Comparison of ENCODE assay signal across 9 mouse cellular contexts in genomic region chr8:122548331-122548730, GRCm38 (mm10). TPM values are rescaled to one million over a fixed set of nuclear protein-coding genes. Genes with fewer than 3 reads are reported as not detected.
A peak's percentile ranks its signal among the peaks of the same experiment; 100 is the strongest.
DNase-seq lines count a peak whose midpoint lies in the region; ATAC-seq lines count a peak whose summit lies in the region.
"Had no signal": no experiment of that assay in that cellular context is flagged by ENCODE, and none has a peak within 500 bp of the region (broad histone marks: within the 10 kb centered on the region; RNA-seq: fewer than 3 reads in every experiment).

No protein-coding gene starts in this region.

- peak overlapping the region; percentile 90 for H3K4me2 ChIP-seq in heart, embryonic 11.5 days
- H3K4me2 ChIP-seq in lung, embryonic 16.5 days (ENCODE audit: low read depth, low read length): peak overlapping the region; percentile 36; the same call in 1 of the 2 replicates
- peak overlapping the region; percentile 92 for H3K4me2 ChIP-seq in intestine, embryonic 15.5 days (replicated peaks)
- H3K4me2 ChIP-seq in stomach, embryonic 15.5 days: peak overlapping the region; percentile 35; the same call in 1 of the 2 replicates

- peak overlapping the region; percentile 93 for H3K27ac ChIP-seq in heart, embryonic 11.5 days (ENCODE audit: low read depth, low read length)
- no peak overlapping the region for H3K27ac ChIP-seq in lung, embryonic 16.5 days (ENCODE audit: low read length)
- H3K27ac ChIP-seq in intestine, embryonic 15.5 days: peak overlapping the region; percentile 49
- peak overlapping the region; percentile 59 for H3K27ac ChIP-seq in stomach, embryonic 15.5 days

- no peak for DNase-seq in heart, postnatal 10 days
- no peak for DNase-seq in lung, postnatal 36 days
- no peak for DNase-seq in ovary, postnatal 14 days (ENCODE audit: low spot score)
- DNase-seq in retina, postnatal 1 day: no peak
- DNase-seq: gastrocnemius, postnatal 36 days had no signal

- 54% methylated on average over 13 of the region's 13 CpGs for WGBS in heart, embryonic 11.5 days (ENCODE audit: insufficient replicate concordance)
- 52% methylated on average over 13 of the region's 13 CpGs for WGBS in lung, embryonic 16.5 days
- 63% methylated on average over 13 of the region's 13 CpGs for WGBS in intestine, embryonic 15.5 days
- 55% methylated on average over 13 of the region's 13 CpGs for WGBS in stomach, embryonic 15.5 days

- H3K4me1 ChIP-seq in heart, embryonic 11.5 days (ENCODE audit: control insufficient read depth, insufficient read depth, low read length): peaks cover 61% of the 10 kb centered on the region
- peaks cover 41% of the 10 kb centered on the region for H3K4me1 ChIP-seq in lung, embryonic 16.5 days (replicated peaks; ENCODE audit: control insufficient read depth, insufficient read depth, low read length)
- H3K4me1 ChIP-seq in intestine, embryonic 15.5 days (replicated peaks): peaks cover 50% of the 10 kb centered on the region
- H3K4me1 ChIP-seq in stomach, embryonic 15.5 days: peaks cover 49% of the 10 kb centered on the region

- no peaks in the 10 kb centered on the region for H3K27me3 ChIP-seq in heart, embryonic 11.5 days (ENCODE audit: control insufficient read depth, insufficient read depth, low read length)
- no peaks in the 10 kb centered on the region for H3K27me3 ChIP-seq in lung, embryonic 16.5 days (ENCODE audit: control insufficient read depth, insufficient read depth, low read depth, low read length)
- H3K27me3 ChIP-seq in intestine, embryonic 15.5 days (replicated peaks): no peaks in the 10 kb centered on the region
- H3K27me3 ChIP-seq in stomach, embryonic 15.5 days (replicated peaks): no peaks in the 10 kb centered on the region

- no peaks in the 10 kb centered on the region for H3K9me3 ChIP-seq in heart, embryonic 11.5 days (replicated peaks; ENCODE audit: control insufficient read depth, low read length)
- no peaks in the 10 kb centered on the region for H3K9me3 ChIP-seq in lung, embryonic 16.5 days (ENCODE audit: control insufficient read depth, low read length)
- H3K9me3 ChIP-seq in intestine, embryonic 15.5 days: no peaks in the 10 kb centered on the region
- H3K9me3 ChIP-seq in stomach, embryonic 15.5 days: no peaks in the 10 kb centered on the region

- peak overlapping the region; percentile 87 for H3K4me3 ChIP-seq in heart, embryonic 11.5 days (ENCODE audit: low read depth, low read length)
- H3K4me3 ChIP-seq in lung, embryonic 16.5 days (ENCODE audit: low read length): peak overlapping the region; percentile 0; the same call in 1 of the 2 replicates
- no peak overlapping the region for H3K4me3 ChIP-seq in intestine, embryonic 15.5 days (replicated peaks)
- H3K4me3 ChIP-seq in stomach, embryonic 15.5 days (replicated peaks): no peak overlapping the region

- H3K36me3 ChIP-seq in heart, embryonic 11.5 days (ENCODE audit: control insufficient read depth, insufficient read depth, low read length): peaks cover 3% of the 10 kb centered on the region
- H3K36me3 ChIP-seq in lung, embryonic 16.5 days (ENCODE audit: control insufficient read depth, insufficient read depth, low read length): no peaks in the 10 kb centered on the region; the same call in 1 of the 2 replicates
- H3K36me3 ChIP-seq in intestine, embryonic 15.5 days: no peaks in the 10 kb centered on the region
- 0 out of 2 replicates have a peak, but pooled peaks cover under 1% of the 10 kb centered on the region for H3K36me3 ChIP-seq in stomach, embryonic 15.5 days

- intact Hi-C loops in heart, postnatal 10 days (cut with DNase I): no loop called here

- peak overlapping the region; percentile 54; the same call in 1 of the 2 replicates for H3K9ac ChIP-seq in heart, embryonic 11.5 days (ENCODE audit: low read depth, low read length)
- no peak overlapping the region for H3K9ac ChIP-seq in lung, embryonic 16.5 days (ENCODE audit: low read length)
- no peak overlapping the region for H3K9ac ChIP-seq in intestine, embryonic 15.5 days
- H3K9ac ChIP-seq in stomach, embryonic 15.5 days: no peak overlapping the region

- ATAC-seq in heart, embryonic 11.5 days (replicated peaks; ENCODE audit: insufficient number of reproducible peaks, low FRiP score, low TSS enrichment): no peak
- ATAC-seq in lung, embryonic 16.5 days (ENCODE audit: low read depth): no peak
- no peak for ATAC-seq in intestine, embryonic 15.5 days
- ATAC-seq in stomach, embryonic 15.5 days (ENCODE audit: insufficient read depth, low FRiP score, low read depth): no peak

RNA-seq across cellular contexts. Expression of gene Piezo1, which starts 2.8 kb away (rescaled TPM):
- 17.4 and 19.4 TPM in 2 replicates for polyA plus RNA-seq in heart, embryonic 11.5 days (2014; fragmentation: Nextera tagmentation; extraction: Ambion mirVana)
- total RNA-seq in heart, postnatal 10 days (2021): 10 to 100 TPM; 40.3 to 43.3 TPM
- polyA plus RNA-seq in lung, embryonic 16.5 days (2015; fragmentation: Nextera tagmentation; extraction: Ambion mirVana): 23.3 and 30.0 TPM in 2 replicates
- 10.8 and 12.2 TPM in 2 replicates for polyA plus RNA-seq in intestine, embryonic 15.5 days (2015; fragmentation: Nextera tagmentation; extraction: Ambion mirVana)
- 12.8 and 16.3 TPM in 2 replicates for polyA plus RNA-seq in stomach, embryonic 15.5 days (2015; fragmentation: Nextera tagmentation; extraction: Ambion mirVana)

RNA-seq across cellular contexts. Expression of gene Cdt1, which starts 19.5 kb away (rescaled TPM):
- 29.5 and 30.4 TPM in 2 replicates for polyA plus RNA-seq in heart, embryonic 11.5 days (2014; fragmentation: Nextera tagmentation; extraction: Ambion mirVana)
- 10 to 100 TPM in 1 of 2 experiments, 1 to 10 TPM in 1; 9.7 to 14.0 TPM for total RNA-seq in heart, postnatal 10 days (2021)
- polyA plus RNA-seq in lung, embryonic 16.5 days (2015; fragmentation: Nextera tagmentation; extraction: Ambion mirVana): 39.1 and 41.1 TPM in 2 replicates
- 40.3 and 41.8 TPM in 2 replicates for polyA plus RNA-seq in intestine, embryonic 15.5 days (2015; fragmentation: Nextera tagmentation; extraction: Ambion mirVana)
- 34.9 and 37.0 TPM in 2 replicates for polyA plus RNA-seq in stomach, embryonic 15.5 days (2015; fragmentation: Nextera tagmentation; extraction: Ambion mirVana)

RNA-seq across cellular contexts. Expression of gene Aprt, which starts 28.4 kb away (rescaled TPM):
- polyA plus RNA-seq in heart, embryonic 11.5 days (2014; fragmentation: Nextera tagmentation; extraction: Ambion mirVana): 250 and 262 TPM in 2 replicates
- total RNA-seq in heart, postnatal 10 days (2021): 10 to 100 TPM; 37.9 to 41.8 TPM
- 279 and 290 TPM in 2 replicates for polyA plus RNA-seq in lung, embryonic 16.5 days (2015; fragmentation: Nextera tagmentation; extraction: Ambion mirVana)
- 545 and 612 TPM in 2 replicates for polyA plus RNA-seq in intestine, embryonic 15.5 days (2015; fragmentation: Nextera tagmentation; extraction: Ambion mirVana)
- polyA plus RNA-seq in stomach, embryonic 15.5 days (2015; fragmentation: Nextera tagmentation; extraction: Ambion mirVana): 354 and 399 TPM in 2 replicates

Comparison
In these comparisons a context has a peak if more than half of its experiments do, and no peak if none do; other contexts are left out.
1. H3K4me2 ChIP-seq: peak in every context shown above with its lines; median percentile 92 in intestine, embryonic 15.5 days; 90 in heart, embryonic 11.5 days; 36 in lung, embryonic 16.5 days; 35 in stomach, embryonic 15.5 days.
2. H3K4me3 ChIP-seq: peak in heart, embryonic 11.5 days (single experiment) and lung, embryonic 16.5 days (single experiment); none in intestine, embryonic 15.5 days (single experiment) and stomach, embryonic 15.5 days (single experiment).